Mouse (Mus musculus): ENCODE measurements around the gene Fpr-rs4.
"Not testable (repeated sequence)": the region's sequence is repeated elsewhere in the genome, so short reads cannot be mapped to it uniquely, and the experiment has no call there.

Fpr-rs4 gene

GRCm38 (mm10) chr17:18021433-18021832, at the start of gene Fpr-rs4:
Gene Fpr-rs4, plus strand, starts transcription at chr17:18021733.
- in situ Hi-C loops (cut with MboI, MseI), result loop anchor here in 1 of 2 experiments (10.0 kb wide), 1 partner anchor 563 kb away; no protein-coding TSS in a partner anchor

- in situ Hi-C loops (cut with MboI, MseI), result no loop called here
Measured at GRCm38 (mm10) chr17:17973443-17973842, 48.1 kb upstream of the Fpr-rs4 start.

- in situ Hi-C loops (cut with MboI, MseI), result not testable (repeated sequence)
Measured at GRCm38 (mm10) chr17:17981232-17981631, 40.3 kb upstream of the Fpr-rs4 start.

- in situ Hi-C loops (cut with MboI, MseI), result no loop called here
Measured at GRCm38 (mm10) chr17:18004752-18005151, 16.8 kb upstream of the Fpr-rs4 start.

- in situ Hi-C loops (cut with MboI, MseI), result loop anchor here in 1 of 2 experiments (5.0 kb wide), 2 partner anchors 252 to 1278 kb away; no protein-coding TSS in a partner anchor
Measured at GRCm38 (mm10) chr17:18049124-18049523, 27.6 kb downstream of the Fpr-rs4 start, which contains the start of gene Vmn2r124. Gene Vmn2r124, plus strand, starts transcription at chr17:18049424.

Measured in T-helper 17 cell (primary cell).